Mouse (Mus musculus) bone marrow macrophage, adult 2 months (primary cell): ENCODE data around the gene Tomt.
"Not testable (repeated sequence)": the region's sequence is repeated elsewhere in the genome, so short reads cannot be mapped to it uniquely, and the experiment has no call there.

ENCODE experiments used
- CTCF ChIP-seq: IDR thresholded peaks from 2 replicates; pipeline ENCODE4 v1.5.1; 2012; ENCODE audit warnings: low read depth, mild to moderate bottlenecking, low read length, moderate library complexity
- POLR2A ChIP-seq: IDR thresholded peaks from 2 replicates; pipeline ENCODE4 v1.6.1; 2012; ENCODE audit warnings: mild to moderate bottlenecking, low read depth, low read length, borderline replicate concordance

- TF ChIP-seq CTCF, POLR2A: not testable (repeated sequence)
These were observed 42.8 kb upstream of the Tomt start for GRCm38 (mm10) chr7:101949008-101949407.
